Comparison of ENCODE assay signal across 7 mouse cellular contexts in genomic region chr2:166442997-166443396, GRCm38 (mm10).
DNase-seq lines count a peak whose midpoint lies in the region; ATAC-seq and TF ChIP-seq lines count a peak whose summit lies in the region.

No protein-coding gene starts in this region.

- WGBS in neural tube, embryonic 11.5 days: 20% methylated on average over 15 of the region's 15 CpGs
- 46% methylated on average over 15 of the region's 15 CpGs for WGBS in lung, postnatal 0 days

- peak overlapping the region; percentile 21 for H3K27ac ChIP-seq in neural tube, embryonic 11.5 days (ENCODE audit: low read depth, low read length)
- H3K27ac ChIP-seq in lung, postnatal 0 days (ENCODE audit: low read length): no peak overlapping the region

- peak; percentile 17; the same call in 1 of the 2 replicates for TF ChIP-seq CTCF in lung, postnatal 0 days (IDR thresholded peaks at IDR 0.05)

- no peak overlapping the region for H3K9ac ChIP-seq in neural tube, embryonic 11.5 days (ENCODE audit: low read length)
- H3K9ac ChIP-seq in lung, postnatal 0 days (replicated peaks; ENCODE audit: low read depth): no peak overlapping the region

- 0 out of 2 replicates have a peak, but pooled peaks have one; percentile 58 for ATAC-seq in neural tube, embryonic 11.5 days (ENCODE audit: insufficient read depth, low FRiP score, low TSS enrichment)
- ATAC-seq in lung, postnatal 0 days: peak; percentile 65

- peak; percentile 36 for TF ChIP-seq EP300 in lung, postnatal 0 days (IDR thresholded peaks at IDR 0.05)

- H3K9me3 ChIP-seq in neural tube, embryonic 11.5 days (ENCODE audit: control insufficient read depth, low read length): no peaks in the 10 kb centered on the region
- no peaks in the 10 kb centered on the region for H3K9me3 ChIP-seq in lung, postnatal 0 days (ENCODE audit: low read length)

- H3K4me1 ChIP-seq in neural tube, embryonic 11.5 days (ENCODE audit: control insufficient read depth, insufficient read depth, low read length): peaks cover 15% of the 10 kb centered on the region; the same call in 1 of the 2 replicates
- no peaks in the 10 kb centered on the region; the same call in 1 of the 2 replicates for H3K4me1 ChIP-seq in lung, postnatal 0 days (ENCODE audit: insufficient read depth, low read depth, low read length)

- no peak overlapping the region for H3K4me2 ChIP-seq in neural tube, embryonic 11.5 days (ENCODE audit: low read depth)
- no peak overlapping the region for H3K4me2 ChIP-seq in lung, postnatal 0 days (replicated peaks; ENCODE audit: low read depth, low read length)

- H3K27me3 ChIP-seq in neural tube, embryonic 11.5 days (ENCODE audit: control insufficient read depth, insufficient read depth, low read length): no peaks in the 10 kb centered on the region
- no peaks in the 10 kb centered on the region for H3K27me3 ChIP-seq in lung, postnatal 0 days (replicated peaks; ENCODE audit: insufficient read depth, low read length)

- H3K36me3 ChIP-seq in neural tube, embryonic 11.5 days (ENCODE audit: control insufficient read depth, insufficient read depth, low read length): no peaks in the 10 kb centered on the region
- H3K36me3 ChIP-seq in lung, postnatal 0 days (ENCODE audit: insufficient read depth, low read length): no peaks in the 10 kb centered on the region

- peak; percentile 76 for DNase-seq in neural tube, embryonic 11.5 days (ENCODE audit: low spot score)
- no peak for DNase-seq in neural tube, embryonic 10.5 days (ENCODE audit: extremely low spot score, low spot score)
- peak; percentile 70 for DNase-seq in forelimb bud, embryonic 11.5 days (ENCODE audit: low read depth, low spot score)
- peak; percentile 78 for DNase-seq in lung, postnatal 0 days (ENCODE audit: low spot score)
- DNase-seq in adrenal gland, adult 18-20 months (ENCODE audit: low spot score in 2 of 2): no peak
- DNase-seq in cerebellum, adult 11 months: no peak
- DNase-seq in right cerebral cortex, postnatal 4 days: no peak

- no peak overlapping the region for H3K4me3 ChIP-seq in neural tube, embryonic 11.5 days (ENCODE audit: low read depth, low read length)
- no peak overlapping the region for H3K4me3 ChIP-seq in lung, postnatal 0 days (ENCODE audit: low read depth, low read length)

Comparison
In these comparisons a context has a peak if more than half of its experiments do, and no peak if none do; other contexts are left out.
1. DNase-seq: peak in neural tube, embryonic 11.5 days (single experiment), forelimb bud, embryonic 11.5 days (single experiment) and lung, postnatal 0 days (single experiment); none in neural tube, embryonic 10.5 days (single experiment), adrenal gland, adult 18-20 months (0 of 2), cerebellum, adult 11 months (single experiment) and right cerebral cortex, postnatal 4 days (single experiment).